Mouse (Mus musculus) lung, postnatal 10 days (tissue): ENCODE data around the gene Narfl.
"Not testable (repeated sequence)": the region's sequence is repeated elsewhere in the genome, so short reads cannot be mapped to it uniquely, and the experiment has no call there.

Source experiments
- DNase-seq: peaks from one replicate; pipeline ENCODE4 v3.0.0; 2021

Narfl gene

GRCm38 (mm10) chr17:25773549-25774120, at the start of gene Narfl:
Narfl (plus strand) TSS chr17:25773776.
- peak; percentile 97 for DNase-seq

GRCm38 (mm10) chr17:25723919-25724318, 49.7 kb upstream of the Narfl start:
- DNase-seq: no peak

GRCm38 (mm10) chr17:25725264-25725663, 48.3 kb upstream of the Narfl start:
- DNase-seq: no peak

GRCm38 (mm10) chr17:25727265-25728008, 46.1 kb upstream of the Narfl start, which contains the start of the genes Chtf18 and Rpusd1:
Chtf18 (minus strand) TSS chr17:25727419.
Rpusd1 (plus strand) TSS chr17:25727670.
- DNase-seq: peak; percentile 100

- DNase-seq: no peak
Measured at GRCm38 (mm10) chr17:25728009-25728270, 45.6 kb upstream of the Narfl start.

- peak; percentile 88 for DNase-seq
Measured at GRCm38 (mm10) chr17:25732082-25732481, 41.5 kb upstream of the Narfl start.

- no peak for DNase-seq
Measured at GRCm38 (mm10) chr17:25735246-25735645, 38.3 kb upstream of the Narfl start.

GRCm38 (mm10) chr17:25735745-25736144, 37.8 kb upstream of the Narfl start, which contains the start of gene Mslnl:
Mslnl (plus strand) TSS chr17:25736042.
- no peak for DNase-seq

GRCm38 (mm10) chr17:25738861-25739260, 34.7 kb upstream of the Narfl start:
- DNase-seq: no peak

- DNase-seq: not testable (repeated sequence)
Measured at GRCm38 (mm10) chr17:25741471-25741870, 32.1 kb upstream of the Narfl start.

GRCm38 (mm10) chr17:25743831-25744230, 29.7 kb upstream of the Narfl start:
- no peak for DNase-seq

- no peak for DNase-seq
Measured at GRCm38 (mm10) chr17:25744311-25744710, 29.3 kb upstream of the Narfl start.

- no peak for DNase-seq
Measured at GRCm38 (mm10) chr17:25748238-25748637, 25.3 kb upstream of the Narfl start.

GRCm38 (mm10) chr17:25749314-25749713, 24.3 kb upstream of the Narfl start:
- no peak for DNase-seq

GRCm38 (mm10) chr17:25751446-25751845, 22.1 kb upstream of the Narfl start:
- DNase-seq: peak; percentile 68

- no peak for DNase-seq
Measured at GRCm38 (mm10) chr17:25754241-25754640, 19.3 kb upstream of the Narfl start, which contains the start of gene Msln. Msln (minus strand) TSS chr17:25754378.

GRCm38 (mm10) chr17:25755086-25755485, 18.5 kb upstream of the Narfl start:
- no peak for DNase-seq

GRCm38 (mm10) chr17:25755627-25756377, 17.8 kb upstream of the Narfl start:
- DNase-seq: no peak

- peak; percentile 39 for DNase-seq
Measured at GRCm38 (mm10) chr17:25756378-25757242, 17.0 kb upstream of the Narfl start.

GRCm38 (mm10) chr17:25757691-25758090, 15.9 kb upstream of the Narfl start:
- DNase-seq: no peak

GRCm38 (mm10) chr17:25760148-25760547, 13.4 kb upstream of the Narfl start:
- no peak for DNase-seq

GRCm38 (mm10) chr17:25761561-25761970, 12.0 kb upstream of the Narfl start:
- peak; percentile 41 for DNase-seq

GRCm38 (mm10) chr17:25762591-25762990, 11.0 kb upstream of the Narfl start:
- no peak for DNase-seq
